Mouse (Mus musculus) layer of hippocampus, adult 9-10 months (tissue): Measurements from ENCODE around the gene Snx14.
"Not testable (repeated sequence)": the region's sequence is repeated elsewhere in the genome, so short reads cannot be mapped to it uniquely, and the experiment has no call there.

ENCODE experiments used
- DNase-seq: peaks from one replicate; pipeline ENCODE4 v3.0.0; 2022; ENCODE audit warnings: low spot score

The Snx14 gene

DNA sequence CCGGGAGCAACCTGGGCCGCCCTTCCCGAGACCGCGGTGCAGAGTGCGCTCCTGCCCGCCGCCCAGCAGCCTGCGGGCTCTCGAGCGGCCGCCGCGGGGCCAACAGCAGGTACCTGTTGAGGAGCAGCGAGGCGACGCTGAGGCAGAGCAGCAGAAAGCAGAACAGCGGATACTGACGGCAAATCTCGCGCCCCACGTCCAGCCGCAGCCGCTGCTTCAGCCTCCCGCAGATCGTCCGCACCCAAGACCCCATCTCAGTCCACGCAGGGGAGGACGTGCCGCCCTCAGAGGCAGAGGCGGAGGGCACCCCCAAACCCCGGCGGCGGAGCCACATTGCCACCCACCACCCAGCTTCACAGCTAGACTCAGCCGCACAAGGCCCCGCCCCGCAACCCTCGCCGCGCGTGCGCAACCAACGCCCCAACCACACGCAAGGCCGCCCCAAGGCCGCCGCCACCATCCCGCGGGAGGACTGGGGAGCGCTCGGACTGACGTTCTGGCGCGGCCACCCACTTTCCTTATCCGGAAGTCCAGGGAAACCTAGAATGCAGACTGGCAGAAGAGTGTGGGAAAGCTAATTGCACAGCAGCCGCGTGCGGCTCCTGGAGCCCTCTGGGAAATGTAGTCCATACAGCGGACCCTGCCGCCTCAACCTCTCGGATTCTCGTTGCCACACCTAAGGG is at the start of gene Snx14:
TSS of gene Snx14 (minus strand) at position 404 of the 683 bp plus-strand sequence.
- peak; percentile 92 for DNase-seq

DNA sequence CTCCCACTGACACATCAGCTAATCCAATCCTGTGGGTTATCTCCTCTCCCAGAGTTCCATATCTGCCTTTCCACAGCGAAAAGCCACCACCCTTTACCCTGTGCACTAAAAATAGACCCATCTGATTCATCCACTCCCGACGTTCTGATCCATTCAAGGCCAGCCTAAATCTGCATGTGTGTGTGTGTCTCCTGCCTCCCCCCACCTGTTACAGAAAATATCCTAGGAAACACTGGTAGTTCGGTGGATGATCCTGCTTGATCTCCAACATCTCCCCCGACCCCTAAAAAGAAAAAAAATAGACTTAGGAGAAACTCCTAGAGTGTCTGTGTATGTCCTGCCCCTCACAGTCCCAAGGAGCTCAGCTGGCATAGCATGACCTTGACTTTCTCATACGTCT is 45.8 kb upstream of the Snx14 start:
- DNase-seq: no peak

DNA sequence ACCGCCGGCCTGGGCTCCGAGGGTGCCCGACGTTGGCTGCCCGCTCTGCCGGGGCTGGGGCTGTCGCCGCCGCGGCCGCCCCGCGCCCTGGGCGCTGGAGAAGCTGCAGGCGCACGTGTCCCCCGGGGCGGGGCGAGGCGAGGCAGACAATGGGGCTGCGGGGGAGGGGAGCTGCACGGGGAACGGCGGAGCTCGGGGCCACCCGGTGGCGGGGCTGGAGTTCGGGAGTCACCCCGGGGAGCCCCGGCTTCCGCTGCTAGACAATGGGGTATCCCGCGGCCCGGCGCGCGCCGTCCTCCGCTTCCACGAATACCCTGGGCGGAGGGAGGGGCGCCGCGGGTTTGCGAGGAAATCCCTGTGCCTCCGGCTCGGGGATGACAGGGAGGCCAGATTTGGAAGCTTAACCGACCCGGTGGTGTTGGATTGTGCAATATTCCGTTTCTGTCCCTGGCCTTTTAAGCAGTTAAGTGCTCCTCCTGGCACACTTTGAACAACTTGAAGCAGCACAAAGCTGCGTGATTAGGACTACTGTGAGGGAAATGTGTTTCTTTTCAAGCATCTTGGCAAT is 44.2 kb upstream of the Snx14 start:
- DNase-seq: peak; percentile 52

DNA sequence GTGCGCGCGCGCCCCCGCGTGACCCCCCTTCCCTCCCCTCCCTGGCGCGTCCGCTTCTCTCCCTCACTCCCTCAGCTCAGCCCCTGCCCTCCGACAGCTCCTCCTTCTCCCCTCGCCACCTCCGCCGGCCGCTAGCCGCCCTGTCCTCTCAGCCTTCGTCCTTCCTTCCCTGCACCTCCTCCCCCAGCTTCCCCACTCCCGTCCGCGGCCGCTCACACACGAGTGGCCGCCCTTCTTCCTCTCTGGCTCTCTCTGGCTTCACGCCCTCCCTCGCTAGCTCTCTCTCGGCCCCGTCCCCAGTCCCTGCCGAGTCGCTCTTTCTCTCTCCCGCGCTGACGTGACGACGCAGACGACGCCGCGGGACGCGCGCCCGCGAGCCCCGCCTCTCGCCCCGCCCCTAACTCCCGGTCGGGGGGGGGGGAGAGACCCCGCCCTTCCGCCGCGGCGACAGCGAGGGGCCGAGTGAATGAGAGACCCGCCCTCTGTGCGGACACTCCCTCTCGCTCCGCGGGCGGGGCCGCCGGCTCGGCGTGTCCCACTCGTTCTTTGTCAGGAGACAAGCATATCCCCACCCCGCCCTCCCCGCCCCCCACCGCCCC is 43.6 kb upstream of the Snx14 start, which contains the start of gene Syncrip:
TSS of gene Syncrip (minus strand) at position 345 of the 599 bp plus-strand sequence.
- DNase-seq: peak; percentile 75

DNA sequence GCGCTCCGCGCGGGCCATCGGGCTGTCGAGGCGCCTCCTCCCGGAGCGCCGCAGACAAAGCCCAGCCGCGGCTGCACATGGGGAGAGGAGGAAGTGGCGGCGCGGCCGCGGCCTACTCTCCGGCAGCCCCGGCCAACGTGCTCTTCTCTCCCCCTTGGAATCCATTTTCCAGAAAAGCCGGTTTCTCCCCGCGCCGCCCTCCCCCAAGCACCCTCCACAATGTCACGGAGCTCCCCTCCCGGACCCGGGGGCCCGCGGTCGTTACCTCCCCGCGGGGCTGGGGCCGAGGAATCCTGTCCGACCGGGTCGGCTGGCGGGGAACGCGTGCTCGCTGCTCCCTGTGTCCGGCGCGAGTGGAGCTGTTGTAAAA is 43.0 kb upstream of the Snx14 start:
- DNase-seq: no peak

DNA sequence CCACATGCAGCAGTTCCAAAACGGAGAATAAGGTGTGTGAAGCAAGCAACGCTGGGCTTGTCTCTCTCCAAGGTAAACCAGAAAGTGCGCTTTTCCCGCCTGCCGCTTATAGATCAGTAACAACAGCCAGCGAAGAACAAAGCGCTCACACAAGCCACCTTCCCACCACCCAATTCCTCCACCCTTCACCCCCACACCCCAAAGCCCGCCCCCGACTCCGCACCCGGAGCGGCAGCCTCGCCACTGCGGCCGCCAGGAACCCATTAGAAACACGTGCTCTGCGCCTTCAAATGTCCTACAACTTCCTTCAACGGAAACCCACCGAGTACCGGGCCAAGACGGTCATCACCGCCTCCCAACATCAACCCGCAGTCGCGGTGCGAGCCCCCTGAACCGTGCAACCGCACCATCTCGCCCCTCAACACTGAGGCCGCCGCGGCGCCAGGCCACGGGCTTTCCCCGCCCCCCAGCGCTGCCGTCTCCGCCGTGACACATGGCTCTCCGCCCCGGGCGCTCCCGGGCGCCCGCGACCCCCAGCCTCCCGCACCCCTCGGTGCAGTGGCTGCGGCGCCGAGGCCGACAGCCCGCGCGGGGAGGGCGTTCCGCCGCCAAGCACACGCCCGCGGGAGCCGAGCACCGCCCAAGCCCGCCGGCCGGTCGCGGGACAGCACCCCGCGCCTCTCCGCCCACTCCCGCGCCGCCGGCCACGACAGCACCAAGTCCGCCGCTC is 42.5 kb upstream of the Snx14 start:
- DNase-seq: peak; percentile 24

DNA sequence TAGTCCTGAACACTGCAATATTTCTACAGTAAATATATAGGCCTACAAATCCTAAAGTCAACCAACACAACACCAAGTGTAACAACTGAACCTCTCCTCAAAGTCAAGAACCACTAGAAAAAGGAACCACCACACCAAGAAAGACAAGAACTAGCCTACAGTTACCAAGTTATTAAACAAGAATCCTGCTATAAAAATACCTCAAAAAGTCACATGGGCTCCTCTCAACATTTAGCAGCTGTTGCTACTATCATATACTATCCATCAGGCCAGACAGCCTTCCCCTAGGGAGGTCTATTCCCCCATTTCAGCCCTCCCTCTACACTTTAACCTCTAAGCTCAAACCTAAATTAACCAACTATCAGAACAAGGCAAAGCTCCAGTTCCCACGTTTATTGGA is 41.4 kb upstream of the Snx14 start:
- DNase-seq: no peak

DNA sequence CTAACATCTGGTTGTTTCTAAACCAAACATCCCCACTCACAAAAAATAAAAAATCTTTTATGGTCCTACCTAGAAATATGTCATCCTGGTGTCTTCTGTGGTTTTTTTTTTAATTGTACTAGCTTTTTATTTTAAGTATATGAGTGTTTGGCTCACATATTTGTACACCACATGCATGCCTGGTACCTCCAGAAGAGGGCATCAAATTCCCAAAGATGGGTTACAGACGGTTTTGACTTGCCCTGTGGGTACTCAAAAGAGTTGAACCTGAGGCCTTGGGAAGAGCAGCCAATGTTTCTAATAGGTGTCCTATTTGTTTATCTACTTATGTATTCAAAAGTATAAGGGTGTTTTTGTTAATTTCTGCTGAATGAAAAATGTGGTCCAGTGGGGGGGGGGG is 37.4 kb upstream of the Snx14 start:
- peak; percentile 12 for DNase-seq

DNA sequence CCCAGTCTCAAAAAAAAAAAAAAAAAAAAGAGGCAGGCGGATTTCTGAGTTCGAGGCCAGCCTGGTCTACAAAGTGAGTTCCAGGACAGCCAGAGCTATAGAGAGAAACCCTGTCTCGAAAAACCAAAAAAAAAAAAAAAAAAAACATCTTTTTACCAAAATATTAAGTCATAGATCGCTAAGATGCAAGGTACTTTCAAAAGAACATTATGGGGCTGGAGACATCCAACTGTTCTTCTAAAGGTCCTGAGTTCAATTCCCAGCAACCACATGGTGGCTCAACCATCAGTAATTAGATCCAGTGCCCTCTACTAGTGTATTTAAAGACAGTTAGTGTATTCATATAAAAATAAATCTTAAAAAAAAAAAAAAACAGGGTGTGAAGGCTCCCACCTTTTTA is 22.3 kb upstream of the Snx14 start:
- DNase-seq: not testable (repeated sequence)

DNA sequence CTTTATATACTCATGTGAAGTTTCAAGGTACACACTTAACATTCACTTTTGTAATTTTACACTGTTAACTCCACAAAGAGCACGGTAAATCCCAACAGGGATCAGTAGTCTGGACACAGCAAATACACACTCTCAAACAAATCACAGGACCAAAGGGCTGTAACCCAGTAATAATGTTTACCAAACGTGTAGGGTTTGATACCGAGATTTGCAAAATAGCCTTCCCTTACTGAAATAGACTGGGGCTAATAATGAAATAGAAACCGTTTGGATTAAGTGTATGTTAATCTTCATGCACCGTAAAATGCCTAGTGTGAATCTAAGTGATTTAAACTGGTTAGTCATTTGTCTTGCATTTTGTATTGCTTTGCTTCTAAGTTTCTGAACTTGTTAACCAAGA is 1.2 kb upstream of the Snx14 start:
- DNase-seq: no peak

DNA sequence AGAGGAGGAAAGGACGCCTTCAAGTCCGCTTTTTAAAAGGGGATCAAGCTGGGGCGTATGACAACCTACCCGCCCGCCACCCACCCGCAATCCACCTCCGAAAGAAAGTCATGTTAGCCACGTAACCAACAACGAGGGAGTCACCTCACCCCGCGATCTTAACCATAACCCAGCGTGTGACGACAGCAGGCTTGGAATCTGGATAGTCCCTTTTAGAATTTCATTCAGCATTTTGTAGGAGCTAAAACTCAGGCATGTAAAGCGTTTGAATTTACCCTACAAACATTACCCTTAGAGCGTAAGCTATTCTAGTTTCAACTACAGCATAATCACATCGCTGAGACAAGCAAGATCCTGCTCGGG is 461 bp upstream of the Snx14 start:
- no peak for DNase-seq

DNA sequence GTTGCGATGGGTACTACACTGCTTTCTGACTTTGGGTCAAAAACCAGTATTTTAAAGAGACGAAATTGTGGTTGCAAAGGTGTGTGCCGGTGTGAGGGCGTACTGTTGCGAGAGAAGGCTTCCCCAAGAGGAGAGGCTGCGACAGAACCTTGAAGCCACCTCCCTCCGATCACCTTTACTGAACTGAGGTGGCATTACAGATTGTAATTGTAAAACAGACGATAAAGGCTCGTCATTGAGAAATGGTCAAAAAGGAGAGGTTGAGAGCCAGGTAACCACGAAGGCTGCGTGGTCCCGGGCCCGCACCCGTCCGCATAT is 562 bp downstream of the Snx14 start:
- no peak for DNase-seq

DNA sequence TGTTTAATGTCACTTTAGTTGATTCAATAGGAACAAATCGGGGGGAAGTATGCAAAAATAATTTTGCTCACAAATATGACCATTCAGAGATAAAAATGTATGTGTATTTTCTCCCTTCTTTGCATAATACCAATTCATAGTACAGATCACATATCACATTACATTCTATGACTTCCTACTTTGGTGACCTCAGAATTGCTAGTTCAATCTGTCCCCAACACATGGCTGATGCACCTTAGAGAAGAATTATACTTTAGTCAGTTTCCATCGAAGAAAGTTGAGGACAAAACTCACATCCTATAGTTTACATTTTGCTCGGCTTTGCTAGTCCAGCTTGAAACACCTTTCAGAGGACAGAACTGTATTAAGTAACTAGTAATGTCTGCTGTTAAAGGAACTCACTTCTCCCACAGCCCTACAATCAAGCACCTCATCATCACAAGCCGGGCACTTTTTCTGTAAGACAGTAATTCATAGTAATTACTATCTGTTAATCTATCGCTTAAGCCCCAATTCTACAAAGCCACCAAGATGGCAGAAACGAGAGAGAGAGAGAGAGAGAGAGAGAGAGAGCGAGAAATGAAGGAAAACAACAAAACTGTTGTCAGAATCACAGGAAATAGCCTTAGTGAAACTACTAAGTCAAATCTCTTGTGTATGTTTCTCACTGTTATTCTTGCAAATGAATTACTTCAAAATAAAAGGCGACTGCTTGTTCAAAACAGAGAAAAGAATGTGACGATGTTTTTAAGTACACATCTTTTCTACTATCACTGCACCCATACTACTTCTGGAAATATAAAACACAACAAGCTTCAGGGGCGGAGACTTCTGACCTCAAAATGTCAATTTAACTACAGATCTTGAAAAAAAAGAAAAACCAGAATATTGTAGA is 1.2 kb downstream of the Snx14 start:
- no peak for DNase-seq

DNA sequence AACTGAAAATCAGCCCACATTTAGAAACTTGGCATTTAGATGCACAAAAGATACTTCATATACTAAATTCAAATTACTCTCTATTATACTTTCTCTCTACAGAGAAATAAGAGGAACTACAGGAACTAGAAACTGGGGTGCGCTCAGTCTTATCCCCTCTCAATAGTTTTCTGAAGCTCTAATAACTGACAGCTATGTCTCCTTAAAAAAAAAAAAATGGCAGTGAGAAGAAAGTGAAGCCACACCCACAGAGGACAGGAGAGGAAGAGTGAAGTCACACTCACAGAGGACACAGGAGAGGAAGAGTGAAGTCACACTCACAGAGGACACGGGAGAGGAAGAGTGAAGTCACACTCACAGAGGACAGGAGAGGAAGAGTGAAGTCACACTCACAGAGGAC is 14.4 kb downstream of the Snx14 start:
- DNase-seq: no peak

DNA sequence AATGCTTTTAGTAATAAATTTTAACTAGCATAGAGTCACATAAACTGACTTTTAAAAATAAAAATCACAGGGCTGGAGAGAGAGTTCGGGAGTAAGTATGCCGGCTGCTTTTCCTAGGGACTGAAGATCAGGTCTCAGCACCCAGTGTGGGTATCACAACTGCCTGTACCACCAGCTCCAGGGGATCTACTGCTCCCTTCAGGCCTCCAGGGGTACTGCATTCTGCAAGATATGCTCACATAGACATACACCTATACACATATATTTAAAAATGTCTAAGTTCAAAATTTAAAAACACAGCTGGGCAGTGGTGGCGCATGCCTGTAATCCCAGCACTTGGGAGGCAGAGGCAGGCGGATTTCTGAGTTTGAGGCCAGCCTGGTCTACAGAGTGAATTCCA is 16.3 kb downstream of the Snx14 start:
- DNase-seq: no peak

DNA sequence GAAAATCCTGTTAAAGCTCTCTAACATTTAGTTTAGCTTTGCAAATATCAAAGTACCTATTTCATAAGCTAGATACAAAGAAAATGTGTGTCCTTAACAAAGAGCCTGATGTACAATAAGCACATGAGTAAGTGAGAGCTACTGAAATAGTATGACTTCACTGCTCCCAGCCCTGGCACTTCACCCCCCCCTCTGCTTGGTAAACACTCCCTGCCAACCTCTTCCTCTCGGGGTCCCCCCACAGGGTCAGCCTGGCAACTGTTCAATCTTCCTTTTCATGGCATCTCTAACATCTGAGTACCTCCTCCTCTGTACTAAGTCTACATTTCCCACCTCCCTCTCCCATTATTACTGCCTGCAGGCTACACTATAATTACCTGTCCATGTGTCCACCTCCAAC is 22.0 kb downstream of the Snx14 start:
- DNase-seq: no peak

DNA sequence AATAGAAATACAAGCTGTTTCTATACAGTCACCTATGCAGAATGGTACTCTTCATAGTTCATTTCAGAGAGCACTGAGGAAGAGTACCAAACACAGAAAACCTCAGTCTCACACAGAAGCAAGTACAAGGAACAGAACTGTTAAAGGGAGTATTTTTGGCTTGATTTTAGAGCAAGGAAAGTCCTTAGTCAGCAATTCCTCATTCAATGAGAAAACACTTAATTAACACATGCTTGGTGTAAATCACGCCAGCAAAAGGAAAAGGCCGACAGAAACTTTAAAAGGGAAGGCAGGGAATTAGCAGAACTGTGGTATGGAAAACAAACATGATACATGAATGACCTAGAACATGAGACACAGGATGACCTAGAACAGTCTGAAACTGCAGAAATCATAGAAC is 28.8 kb downstream of the Snx14 start:
- DNase-seq: no peak

DNA sequence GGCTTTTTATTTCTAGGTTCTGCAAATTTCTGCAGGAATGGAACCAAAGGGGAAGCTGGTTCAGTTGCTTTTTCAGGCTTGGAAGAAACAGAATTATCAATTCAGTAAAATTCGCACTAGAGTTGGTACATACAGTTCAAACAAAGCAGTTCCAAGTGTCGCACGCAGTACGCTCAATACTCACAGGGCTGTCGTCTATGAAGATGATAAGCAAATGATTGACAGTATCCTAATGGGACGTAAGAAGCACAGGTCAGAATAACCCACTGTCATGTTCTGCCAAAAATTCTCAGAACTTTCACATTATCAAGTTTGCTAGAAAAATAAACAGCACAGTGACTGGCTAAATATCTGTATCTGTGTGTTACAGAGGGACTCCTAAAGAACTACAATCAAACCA is 34.2 kb downstream of the Snx14 start:
- no peak for DNase-seq

DNA sequence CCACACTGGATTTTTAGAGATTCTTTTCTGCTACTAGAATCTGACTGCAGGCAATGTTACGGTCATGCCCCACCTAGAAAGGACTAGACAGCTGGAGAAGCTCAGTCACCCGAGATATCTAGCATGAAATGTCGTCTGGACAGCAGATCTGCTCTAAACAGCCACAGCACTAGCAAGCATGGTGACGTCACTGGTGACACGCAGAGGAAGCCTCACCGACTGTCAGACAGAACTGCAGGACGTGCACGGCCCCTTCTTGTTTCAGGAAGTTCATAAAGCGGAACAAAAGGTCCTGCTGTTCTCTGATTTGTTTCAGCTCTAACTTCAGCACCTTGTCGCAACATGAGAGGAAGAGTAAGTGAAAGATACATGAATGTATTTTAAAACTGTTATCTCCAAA is 34.7 kb downstream of the Snx14 start:
- DNase-seq: no peak

DNA sequence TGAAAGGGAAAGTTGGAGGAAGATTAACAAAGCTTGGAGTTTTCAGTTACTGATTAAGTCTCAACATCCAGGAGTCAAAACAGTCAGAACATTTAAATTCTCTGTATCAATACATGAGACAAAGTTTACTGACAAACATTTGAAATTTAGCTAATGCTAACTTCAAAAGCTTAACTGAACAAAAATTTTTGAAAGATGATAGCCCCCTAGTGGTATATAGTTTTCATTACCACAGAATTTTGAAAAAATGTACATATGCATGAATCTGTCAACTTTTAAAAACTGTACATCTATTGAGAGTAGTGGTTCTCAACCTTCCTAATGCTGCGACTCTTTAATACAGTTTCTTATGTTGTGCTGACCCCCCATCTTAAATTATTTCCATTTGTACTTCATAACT is 40.3 kb downstream of the Snx14 start:
- DNase-seq: no peak

DNA sequence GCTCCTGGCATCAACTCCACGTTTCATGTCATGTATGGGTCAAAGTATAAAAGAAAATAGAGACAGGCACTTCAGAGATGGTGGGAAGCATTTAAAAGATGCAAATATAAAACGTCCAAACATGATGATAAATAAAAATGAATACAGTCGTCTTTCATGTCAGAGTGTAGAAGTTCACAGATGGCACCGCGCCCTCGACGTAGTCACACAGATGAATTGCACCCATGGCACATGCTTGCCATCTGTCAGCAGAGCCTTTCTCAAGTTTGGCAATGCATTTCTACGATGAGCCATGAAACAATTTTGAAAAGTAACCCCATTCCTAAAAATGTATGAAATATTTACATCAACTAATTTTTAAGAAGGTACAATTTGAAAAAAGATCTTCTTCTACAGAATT is 43.9 kb downstream of the Snx14 start:
- no peak for DNase-seq

DNA sequence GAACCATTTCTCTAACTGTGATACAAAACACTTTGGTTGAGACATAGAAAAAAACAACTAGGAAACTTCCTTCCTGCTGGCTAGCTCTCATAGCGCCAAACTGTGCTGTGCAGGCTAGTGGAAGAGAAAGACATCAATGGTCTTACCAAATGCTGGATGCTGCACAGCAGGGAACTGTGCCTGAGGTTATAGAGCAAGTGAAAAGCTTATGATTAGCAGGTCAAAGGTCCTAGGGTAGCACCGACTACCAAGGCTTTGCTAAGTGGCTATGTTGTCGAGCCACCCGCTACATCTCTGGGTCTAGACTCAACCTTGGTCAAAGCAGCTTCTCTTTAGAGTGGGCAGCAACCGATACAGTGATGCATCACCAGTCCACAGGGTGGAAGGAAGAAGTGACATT is 49.9 kb downstream of the Snx14 start:
- DNase-seq: no peak
